Mouse (Mus musculus) gastrocnemius, postnatal 10 days (tissue): ENCODE measurements around the gene Lrpap1. TPM values are rescaled to one million over a fixed set of nuclear protein-coding genes. Genes with fewer than 3 reads are reported as not detected.

Experiments used
- DNase-seq: peaks from one replicate; pipeline ENCODE4 v3.0.0; 2021; ENCODE audit warnings: mixed read lengths
- total RNA-seq, 2 experiments: library from RNA; stranded (reverse); gene quantifications; 2 replicates each; pipeline ENCODE4 v1.2.3; 2021

Lrpap1 gene
- total RNA-seq, 2 experiments from 2014 or later = 37.2 to 42.7 TPM

GRCm38 (mm10) chr5:35129208-35129607 is 23.6 kb upstream of the Lrpap1 start:
- DNase-seq = no peak

DNA sequence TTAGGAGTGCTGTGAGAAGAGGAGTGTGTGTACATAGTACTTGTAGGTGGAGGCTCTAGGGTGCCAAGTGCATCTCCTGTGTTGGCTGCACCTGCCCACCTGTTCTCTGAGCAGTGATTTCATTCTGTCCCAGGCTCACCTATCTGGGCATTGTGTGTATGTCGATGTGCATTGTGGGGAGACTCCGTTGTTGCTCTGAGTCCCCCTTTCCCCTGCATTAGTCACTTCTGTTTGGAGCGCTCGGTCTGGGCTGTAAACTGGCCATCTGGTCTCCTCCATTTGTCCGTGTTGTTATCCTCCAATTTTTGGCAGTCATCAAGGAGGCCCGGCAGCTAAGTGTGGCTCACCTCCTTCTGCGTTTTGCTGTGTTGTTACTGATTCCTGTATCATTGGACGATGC is 14.5 kb upstream of the Lrpap1 start:
- no peak for DNase-seq

DNA sequence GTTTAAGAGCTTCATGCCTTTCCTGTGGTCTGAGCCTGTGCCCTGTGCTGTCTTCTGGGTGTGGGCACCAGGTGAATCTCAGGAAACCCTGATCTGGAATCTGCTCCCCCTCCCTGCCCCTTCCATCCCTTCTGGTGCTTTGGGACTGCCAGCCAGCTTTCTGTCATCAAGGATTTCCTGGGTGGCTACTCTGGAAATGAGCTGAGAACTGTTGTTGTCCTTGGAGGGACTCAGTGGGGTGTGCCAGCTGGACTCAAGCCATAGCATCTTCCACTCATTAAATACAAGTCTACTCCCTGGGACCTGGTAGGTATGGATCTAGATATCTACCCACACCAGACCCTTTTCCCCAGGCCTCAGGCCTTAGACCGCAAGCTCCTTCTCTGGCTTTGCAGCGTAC is 12.9 kb upstream of the Lrpap1 start:
- DNase-seq = no peak

DNA sequence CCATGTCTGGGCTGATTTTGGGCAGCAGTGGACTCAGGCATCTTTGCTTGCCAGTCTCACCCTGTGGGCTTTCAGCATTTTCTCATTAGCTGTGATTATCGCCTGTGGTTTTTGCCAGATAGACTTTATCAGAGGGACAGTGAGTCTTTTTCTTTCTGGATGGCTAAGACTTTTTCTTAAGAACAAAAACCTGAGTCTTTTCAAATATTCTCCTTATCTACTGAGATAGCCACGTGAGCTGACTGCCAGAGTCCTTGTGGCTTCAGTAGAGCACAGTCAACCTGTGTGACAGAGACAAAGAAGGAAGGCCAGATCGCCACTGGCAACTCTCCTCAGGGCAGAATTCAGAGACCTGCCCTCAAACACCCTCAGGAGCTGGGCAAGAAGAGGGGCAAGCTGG is 12.1 kb upstream of the Lrpap1 start:
- DNase-seq = no peak

GRCm38 (mm10) chr5:35116002-35116401 is 10.4 kb upstream of the Lrpap1 start:
- DNase-seq = no peak

DNA sequence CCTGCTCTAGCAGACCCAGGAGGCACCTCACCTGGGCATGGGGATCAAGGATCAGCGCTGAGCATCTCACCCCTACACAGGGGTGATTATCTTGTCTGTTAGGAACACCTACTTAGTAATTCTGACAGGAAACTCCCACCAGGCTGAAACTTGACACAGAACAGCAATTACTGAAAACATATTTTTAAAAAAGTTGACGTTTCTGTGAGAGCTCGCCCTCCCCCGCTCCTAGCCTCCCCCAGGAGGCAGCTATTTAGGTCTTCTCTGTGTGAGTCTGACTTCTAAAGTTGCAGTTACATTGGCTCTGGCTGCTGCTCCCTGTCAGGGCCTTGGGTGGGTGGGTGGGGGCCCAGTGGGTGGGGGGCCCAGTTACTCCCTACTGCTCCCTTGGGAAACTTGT is 6.9 kb upstream of the Lrpap1 start:
- DNase-seq = no peak

- peak; percentile 33 for DNase-seq
These were observed 344 bp upstream of the Lrpap1 start for GRCm38 (mm10) chr5:35105922-35106298.

DNA sequence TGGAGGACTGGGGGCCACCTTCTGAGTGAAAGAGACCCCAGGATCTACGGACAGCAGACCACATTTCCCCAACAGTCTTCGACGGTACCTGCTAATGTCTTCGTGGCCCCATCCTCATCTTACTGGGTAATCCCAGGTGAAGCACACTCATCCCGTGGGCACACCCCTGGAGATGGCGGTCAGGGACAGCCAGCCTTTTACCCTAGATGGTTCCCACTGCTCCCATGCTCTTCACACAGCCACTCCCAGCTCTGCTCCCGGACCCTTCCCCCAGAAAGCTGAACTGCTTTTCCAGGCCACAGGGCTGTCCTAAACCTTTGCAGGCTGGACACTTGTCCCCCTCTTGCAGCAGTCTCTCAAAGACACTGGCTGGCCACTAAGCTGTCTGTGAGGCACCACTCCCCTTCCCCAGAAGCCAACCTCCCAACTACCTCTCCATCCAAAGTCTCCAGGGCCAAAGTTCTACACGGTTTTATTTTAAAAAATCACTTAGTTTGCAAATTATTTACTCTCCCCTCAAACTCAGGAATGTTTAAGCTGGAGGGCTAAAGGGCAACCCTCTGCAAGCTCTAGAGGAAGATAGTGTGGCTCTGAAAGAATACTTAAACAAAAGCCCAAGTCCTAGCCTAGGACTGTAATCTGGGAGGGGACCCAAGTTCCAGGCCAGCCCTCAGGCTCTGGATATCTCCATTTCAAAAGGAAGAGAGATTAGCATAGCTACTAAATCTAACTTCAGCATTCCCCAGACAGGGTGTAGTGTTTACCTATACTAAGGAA is 1.2 kb downstream of the Lrpap1 start:
- DNase-seq = no peak

DNA sequence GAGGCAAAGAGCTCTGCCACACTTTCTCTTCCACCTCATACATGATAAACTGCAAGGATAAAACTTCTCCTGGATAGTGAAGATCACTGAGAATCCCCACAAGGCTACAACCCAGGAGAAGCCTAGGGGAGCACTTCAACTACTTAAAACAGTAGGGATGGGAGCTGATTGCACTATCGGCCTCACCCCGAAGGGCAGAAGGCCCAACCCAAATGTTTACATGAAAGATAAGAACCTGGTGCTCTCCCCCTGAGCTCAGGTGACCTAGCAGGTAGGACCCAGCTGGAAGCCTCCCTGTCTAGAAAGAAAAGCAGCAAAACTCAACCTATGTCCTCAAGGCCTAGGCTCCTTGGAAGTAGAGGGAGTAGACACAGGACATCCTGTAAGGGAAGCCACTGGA is 2.0 kb downstream of the Lrpap1 start:
- no peak for DNase-seq

DNA sequence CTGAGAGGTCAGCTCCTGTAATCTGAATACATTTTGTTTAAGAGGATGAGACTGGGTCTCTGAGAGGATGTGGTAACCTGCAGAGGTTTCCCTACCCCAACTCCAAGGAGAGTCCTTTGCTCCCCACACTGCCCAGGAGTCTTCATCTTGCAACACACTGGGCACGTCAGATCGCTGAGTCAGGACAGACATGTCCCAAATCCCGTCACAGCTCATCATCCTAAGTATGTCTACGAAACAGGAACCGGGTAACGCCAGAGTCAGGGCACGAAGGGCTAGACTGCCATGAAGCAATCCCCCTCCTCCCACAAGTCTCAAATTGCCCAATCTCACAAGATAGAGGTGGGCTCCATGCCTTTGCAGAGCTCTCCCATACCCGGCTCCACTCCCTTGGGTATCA is 2.5 kb downstream of the Lrpap1 start:
- DNase-seq = no peak

- no peak for DNase-seq
These were observed 13.9 kb downstream of the Lrpap1 start for GRCm38 (mm10) chr5:35091636-35092035.

GRCm38 (mm10) chr5:35089614-35089963 is 16.0 kb downstream of the Lrpap1 start:
- no peak for DNase-seq

GRCm38 (mm10) chr5:35088785-35089613 is 16.6 kb downstream of the Lrpap1 start:
- DNase-seq = peak; percentile 77

DNA sequence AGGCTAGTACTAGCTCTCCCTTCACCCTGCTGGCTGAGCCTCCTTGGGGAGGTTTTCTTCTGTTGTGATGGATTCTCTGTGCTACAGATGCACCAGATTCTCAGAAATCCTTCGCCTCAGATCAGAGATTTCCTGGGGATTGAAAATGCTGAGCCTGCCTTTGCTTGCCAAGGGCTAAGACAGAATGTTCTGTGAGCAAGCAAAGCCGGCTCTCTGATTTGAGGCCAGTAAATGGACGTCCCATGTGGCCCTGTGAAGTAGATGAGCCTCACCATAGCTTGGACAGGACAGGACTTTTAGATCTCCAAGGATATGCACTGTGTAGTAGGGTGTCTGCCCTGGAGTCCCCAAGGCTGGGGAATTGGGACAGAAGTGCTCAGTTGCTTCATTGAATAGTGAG is 20.7 kb downstream of the Lrpap1 start:
- DNase-seq = no peak

GRCm38 (mm10) chr5:35079101-35079500 is 26.5 kb downstream of the Lrpap1 start:
- DNase-seq = no peak

- no peak for DNase-seq
These were observed 29.2 kb downstream of the Lrpap1 start for GRCm38 (mm10) chr5:35076369-35076768.

DNA sequence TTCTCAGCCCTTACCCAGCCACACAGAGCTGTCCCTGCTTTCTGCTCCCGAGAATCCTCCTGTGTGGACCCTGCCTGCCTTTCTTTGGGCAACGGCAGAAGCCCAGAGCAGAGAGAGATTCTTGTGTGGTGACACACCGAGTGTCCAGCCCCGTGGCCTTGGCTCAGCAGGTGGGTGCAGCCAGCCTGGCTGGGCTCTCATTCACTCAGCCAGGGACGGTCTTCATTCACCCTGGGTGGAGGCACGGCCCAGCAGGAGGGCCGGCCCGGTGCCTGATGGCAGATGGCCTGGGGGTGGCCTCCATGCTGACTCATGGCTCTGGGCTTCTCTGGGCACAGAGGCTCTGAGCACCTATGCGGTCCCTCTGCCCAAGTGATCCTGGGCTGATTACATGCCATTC is 31.6 kb downstream of the Lrpap1 start:
- peak; percentile 71 for DNase-seq

DNA sequence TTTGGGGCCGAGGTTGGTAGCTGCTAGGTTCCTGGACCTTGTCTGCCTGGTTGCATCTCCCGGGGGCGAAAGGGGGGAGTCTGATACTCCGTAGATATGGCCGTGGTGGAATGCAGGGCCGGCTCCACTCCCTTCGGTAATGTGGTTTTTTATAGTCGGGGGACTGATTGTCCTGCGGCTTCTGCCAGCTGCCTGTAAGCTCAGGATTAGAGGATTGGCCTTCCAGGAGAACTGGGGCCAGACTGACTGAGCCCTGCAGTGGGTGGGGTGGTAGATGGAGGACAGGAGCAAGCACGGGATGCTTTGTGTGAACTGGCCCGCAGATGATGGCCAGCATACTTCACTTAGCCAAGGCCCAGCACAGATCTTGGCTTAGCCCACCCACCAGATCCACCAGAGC is 32.3 kb downstream of the Lrpap1 start:
- DNase-seq = no peak

DNA sequence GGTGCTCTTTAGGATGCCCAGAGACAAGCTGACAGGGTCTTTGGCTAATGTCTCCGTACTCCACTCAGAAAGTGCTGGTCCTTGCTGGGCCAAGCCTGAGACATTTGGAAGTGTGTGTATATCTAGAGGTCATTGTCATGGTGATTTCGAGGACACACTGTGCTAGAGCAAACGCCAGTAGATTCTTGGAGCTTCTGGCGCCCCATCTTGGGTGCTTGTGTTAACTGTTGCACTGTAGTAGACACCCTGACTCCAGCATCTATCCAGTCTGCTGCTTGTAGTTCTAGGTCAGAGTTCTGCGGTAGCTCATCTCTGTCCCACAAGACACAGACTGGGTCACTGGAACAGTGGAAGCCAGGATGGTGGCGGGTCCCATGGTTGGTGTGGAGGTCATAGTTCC is 33.7 kb downstream of the Lrpap1 start:
- DNase-seq = no peak

- DNase-seq = no peak
These were observed 34.6 kb downstream of the Lrpap1 start for GRCm38 (mm10) chr5:35070953-35071352.

DNA sequence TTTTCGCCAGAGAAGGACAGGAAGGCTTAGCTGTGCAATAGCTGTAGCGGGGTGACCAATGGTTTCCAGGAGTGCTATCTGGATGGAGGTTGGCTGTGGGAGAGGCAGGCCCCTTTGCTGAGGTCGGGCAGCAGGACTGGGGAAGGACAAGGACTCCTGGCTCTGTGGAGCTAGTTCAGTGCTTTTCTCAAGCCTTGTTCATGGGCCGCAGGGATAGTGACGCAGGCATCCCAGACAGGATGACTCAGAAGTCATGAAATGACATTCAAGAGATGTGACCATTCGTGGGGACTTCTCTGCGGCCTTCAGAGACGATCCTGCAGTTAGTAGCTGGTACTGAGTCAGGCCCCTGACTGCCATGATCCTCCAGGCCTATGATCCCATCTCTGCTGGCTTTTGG is 35.3 kb downstream of the Lrpap1 start:
- no peak for DNase-seq

DNA sequence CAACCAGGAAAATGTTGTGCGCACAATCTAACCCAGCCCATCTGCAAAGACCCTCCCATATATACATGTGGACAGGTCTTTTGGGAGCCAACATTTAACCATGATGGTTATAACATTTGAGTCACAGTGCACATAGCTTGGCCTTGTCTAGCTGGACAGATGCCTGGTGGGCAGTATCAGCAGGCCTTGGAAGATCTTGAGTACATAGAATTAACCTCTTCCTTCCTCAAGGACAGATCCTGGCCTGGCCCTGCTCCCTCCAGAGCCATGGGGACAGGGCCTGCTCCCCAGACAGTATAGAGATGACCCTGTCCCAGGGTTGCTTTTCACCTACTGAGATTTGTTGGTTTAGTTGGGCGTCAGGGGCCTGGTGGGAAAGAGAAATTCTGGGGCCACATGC is 35.7 kb downstream of the Lrpap1 start:
- DNase-seq = no peak

GRCm38 (mm10) chr5:35060098-35060497 is 45.5 kb downstream of the Lrpap1 start:
- DNase-seq = no peak

DNA sequence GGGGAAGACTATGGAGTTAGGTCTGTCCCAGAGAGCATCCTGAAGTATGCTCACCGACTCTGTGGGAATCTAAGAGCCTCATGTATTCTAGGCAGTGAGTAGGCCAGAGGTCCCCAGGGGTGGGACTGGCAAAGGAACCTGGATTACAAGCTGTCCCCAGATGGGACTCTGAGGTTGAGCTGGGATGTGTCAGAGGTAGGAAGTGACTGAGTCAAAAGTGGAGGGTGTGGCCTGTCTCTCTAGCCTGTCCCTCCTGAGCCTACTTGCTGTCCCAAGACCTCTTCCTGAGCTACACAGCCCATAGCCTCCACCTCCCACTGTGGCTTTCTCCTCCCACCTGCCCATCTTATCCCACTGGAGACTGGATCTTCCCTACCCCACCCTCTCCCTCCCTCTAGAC is 47.4 kb downstream of the Lrpap1 start:
- no peak for DNase-seq
